Mouse (Mus musculus) effector memory CD4-positive, alpha-beta T cell, adult 5 months (primary cell): Measurements from ENCODE around the gene Usp37. TPM values are rescaled to one million over a fixed set of nuclear protein-coding genes. Genes with fewer than 3 reads are reported as not detected.

Experiments used
- polyA plus RNA-seq: library from polyadenylated mRNA; unstranded; fragments of 100-300 nt; shearing (Covaris generic); gene quantifications from one replicate; pipeline ENCODE4 v1.2.1, GENCODE M21; 2017

Gene Usp37
- 26.6 TPM for polyA plus RNA-seq

DNA sequence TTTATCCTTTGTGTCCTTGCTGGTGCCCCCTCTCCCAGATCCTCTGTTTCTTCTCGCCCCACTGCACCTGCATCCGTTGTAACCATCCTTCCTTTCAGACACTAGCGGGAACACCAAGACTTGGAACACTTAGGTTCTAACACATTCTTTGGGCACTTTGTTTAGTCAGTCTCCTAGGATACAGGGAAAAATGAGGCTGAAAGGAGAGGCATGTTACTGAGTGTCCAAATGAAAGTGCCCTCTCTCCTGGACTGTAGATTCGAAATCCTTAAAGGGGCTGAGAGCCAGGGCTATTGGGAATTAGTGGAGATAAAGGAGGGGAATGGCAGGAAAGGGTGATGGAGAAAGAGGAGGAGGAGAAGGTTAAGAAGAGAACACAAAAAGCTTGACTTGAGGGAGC lies at the start of gene Usp37:
Gene Usp37 (minus strand): TSS at position 101 of the 400 bp plus-strand sequence.

DNA sequence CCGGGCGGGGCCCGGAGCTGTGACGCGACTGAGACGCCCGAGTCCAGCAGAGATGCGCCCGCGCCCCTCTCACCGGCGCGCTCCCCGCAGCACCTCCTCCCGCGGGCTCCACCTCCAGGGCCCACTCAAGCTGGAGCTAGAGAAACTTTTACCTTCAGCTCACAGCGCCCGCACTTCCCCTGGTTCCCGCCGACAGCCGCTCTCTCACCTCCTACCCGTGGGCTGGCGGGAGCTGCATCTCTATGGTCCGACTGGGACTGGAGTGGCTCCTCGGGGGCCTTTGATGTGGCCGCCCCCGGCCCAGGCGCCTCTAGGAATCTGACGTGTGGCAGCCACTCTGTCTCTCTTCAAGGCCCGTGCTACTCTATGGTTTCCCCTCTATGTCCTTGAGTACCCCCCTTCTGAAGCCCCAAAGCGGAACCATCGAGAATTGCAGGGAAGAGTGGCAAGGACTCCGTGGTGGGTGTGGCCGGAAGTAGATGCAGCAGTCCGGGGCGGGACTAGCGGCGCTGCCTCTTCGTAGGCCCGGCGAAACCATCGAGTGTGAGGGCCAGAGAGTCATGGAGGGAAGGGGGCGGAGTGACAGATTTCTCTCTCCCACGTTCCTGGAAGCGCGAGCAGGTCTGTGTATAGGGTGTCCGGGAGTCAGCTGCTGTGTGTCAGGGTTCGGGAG lies 43.8 kb upstream of the Usp37 start, which contains the start of the genes Zfp142 and Bcs1l:
Gene Zfp142 (minus strand): TSS at position 474 of the 673 bp plus-strand sequence.
Gene Bcs1l (plus strand): TSS at position 517 of the 673 bp plus-strand sequence.

DNA sequence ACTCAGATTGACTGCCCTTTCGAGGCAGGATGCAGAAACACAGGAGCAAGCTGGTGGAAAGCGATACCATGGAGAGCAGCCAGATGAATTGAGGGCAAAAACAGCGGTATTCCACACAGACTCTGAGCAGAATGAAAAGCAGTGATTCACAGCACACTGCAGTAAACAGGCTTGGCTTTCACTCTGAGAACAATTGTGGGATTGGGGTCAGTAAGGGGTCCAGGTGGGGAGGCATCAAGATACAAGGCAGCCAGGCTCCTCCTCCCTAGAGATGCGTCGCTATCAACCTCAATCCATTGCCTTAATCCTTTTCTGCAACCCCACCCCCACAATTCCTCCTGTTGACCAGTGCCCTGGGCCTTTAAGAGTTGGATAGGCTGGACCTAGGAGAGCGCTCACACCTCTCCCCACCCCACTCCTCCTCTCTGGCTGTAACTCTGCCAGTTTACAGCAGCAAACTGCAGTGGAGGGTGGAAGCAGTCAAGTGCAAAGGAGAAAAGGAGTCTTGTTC lies 1.6 kb downstream of the Usp37 start, which contains the start of gene Plcd4:
Gene Plcd4 (plus strand): TSS at position 438 of the 511 bp plus-strand sequence.

DNA sequence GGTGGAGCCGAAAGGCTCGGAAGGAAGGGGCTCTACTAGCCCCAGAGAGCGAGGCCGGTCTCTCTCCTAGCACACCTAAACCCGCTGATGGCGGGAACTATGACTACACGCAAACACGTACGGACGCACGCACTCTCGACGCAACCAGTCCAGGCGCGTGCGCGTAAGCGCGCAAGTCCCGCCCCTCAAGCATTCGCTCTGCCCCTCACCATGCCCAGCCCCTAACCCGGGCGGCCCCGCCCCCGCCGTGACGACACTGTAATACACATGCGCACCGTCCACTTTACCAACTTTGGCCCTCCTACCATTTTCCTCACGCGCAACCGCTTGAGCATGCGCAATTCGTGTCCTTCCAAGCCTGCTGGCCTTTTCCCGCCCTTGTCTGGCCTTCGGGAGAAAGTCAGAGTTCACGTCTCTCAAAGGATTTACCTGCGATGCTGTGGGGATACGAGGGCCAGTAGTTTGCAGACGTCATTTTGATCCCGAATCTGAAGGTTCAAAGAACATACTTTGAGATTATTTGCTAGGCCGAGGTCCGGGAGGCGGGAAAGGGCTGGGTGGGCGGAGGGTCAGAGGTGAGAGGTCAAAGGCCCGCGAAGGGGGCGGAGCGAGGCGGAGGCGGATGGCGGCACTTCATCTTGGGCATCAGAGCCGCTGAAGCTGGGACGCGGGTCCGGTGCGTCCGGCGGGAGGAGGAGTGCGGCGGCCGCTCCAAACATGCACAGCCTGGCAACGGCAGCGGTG lies 38.2 kb downstream of the Usp37 start, which contains the start of gene Cnot9:
Gene Cnot9 (plus strand): TSS at position 338 of the 744 bp plus-strand sequence.

DNA sequence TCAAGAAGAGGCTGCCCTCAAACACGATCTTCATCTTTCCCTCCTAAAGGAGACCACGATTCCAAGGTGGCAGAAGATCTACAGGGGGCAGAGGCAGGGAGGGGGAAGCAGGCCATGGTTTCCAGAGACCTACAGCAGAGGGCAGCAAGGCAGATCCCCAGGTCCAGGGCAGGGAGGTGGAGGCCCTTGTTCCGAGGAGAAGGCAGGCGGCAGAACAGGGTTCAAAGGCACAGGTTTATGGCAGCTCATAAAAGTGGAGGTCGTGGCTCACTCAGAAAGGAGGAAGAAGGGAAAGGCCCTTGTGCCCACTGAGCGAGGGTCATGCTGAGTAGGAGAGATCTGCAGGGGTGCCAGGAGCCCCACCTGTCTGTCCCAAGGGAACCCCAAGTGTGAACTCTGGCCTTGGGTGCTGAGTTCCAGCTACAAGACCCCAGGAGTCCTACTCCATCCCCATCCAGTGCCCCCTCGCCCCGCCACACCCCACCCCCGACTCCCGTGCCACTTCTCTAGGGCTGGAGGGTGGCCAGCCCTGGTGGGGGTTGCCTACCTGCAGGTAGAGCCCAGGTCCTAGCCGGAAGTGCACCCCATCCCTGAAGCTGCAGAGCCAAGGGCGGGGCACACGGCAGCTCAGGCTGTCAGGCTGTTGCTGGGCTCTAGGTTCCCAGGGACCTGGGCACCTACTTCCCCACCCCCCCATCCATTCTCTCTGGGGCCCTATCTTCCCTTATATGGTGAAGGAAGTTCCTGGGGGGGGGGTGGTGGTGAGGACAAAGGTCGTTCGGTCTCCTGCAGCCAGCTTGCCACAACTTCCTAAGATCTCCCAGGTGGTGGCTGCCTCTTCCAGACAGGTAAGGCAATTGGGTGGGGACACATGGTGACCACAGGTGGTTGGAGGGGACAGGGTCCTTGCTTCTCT lies 135.2 kb downstream of the Usp37 start, which contains the start of gene Vil1:
Gene Vil1 (plus strand): TSS at position 788 of the 916 bp plus-strand sequence.

DNA sequence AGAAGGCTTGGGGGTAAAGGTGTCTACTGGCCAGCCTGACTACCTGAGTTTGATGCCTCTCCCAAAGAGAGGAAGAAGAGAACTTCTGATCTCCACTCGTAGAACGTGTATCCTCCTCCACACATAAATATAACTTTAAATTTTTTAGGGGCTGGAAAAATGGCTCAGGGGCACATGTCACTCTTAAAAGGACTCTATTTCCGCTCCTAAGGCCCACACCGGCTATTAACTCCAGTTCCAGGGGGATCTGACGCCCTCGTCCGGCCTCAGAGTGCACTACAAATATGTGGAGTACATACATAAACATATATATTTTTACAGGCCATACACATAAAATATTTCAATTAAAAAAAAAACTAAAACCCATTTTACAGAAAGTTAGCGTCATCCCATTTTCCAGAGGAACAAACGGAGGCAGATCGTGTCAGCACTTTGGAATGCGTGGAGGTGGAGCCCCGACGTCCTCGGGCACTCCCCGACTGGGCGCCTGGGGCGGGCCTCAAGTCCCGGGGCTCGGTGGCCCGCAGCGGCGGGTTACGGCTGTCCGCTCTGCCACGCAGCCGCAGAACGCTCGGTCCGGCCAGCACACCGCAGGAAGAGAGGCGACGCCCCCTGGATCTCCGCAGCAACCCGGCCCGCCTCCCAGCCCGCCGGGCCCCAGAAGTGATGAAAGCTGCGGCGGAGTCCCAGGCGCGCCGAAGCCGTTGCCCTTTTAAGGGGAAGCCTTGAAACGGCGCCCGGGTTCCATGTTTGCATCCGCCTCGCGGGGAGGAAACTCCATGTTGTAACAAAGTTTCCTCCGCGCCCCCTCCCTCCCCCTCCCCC lies 152.9 kb downstream of the Usp37 start, which contains the start of gene Ctdsp1:
Gene Ctdsp1 (plus strand): TSS at position 586 of the 825 bp plus-strand sequence.

Other genes starting within 250 kb of the Usp37 start
- 3.3 TPM for gene Tmbim1, start 238.7 kb downstream of the Usp37 start, polyA plus RNA-seq
- gene Catip, start 182.2 kb downstream of the Usp37 start, polyA plus RNA-seq: not detected
- not detected for gene Slc11a1, start 169.1 kb downstream of the Usp37 start, polyA plus RNA-seq
- 4.7 TPM for gene Ctdsp1, start 152.8 kb downstream of the Usp37 start, polyA plus RNA-seq
- 0.11 TPM for gene Vil1, start 134.9 kb downstream of the Usp37 start, polyA plus RNA-seq
- 21.4 TPM for gene Cnot9, start 38.2 kb downstream of the Usp37 start, polyA plus RNA-seq
- 0.79 TPM for gene Plcd4, start 1.4 kb downstream of the Usp37 start, polyA plus RNA-seq
- gene Zfp142, start 44.0 kb upstream of the Usp37 start, polyA plus RNA-seq: 18.4 TPM
- 3.8 TPM for gene Bcs1l, start 44.0 kb upstream of the Usp37 start, polyA plus RNA-seq
- gene Rnf25, start 57.1 kb upstream of the Usp37 start, polyA plus RNA-seq: 18.5 TPM
- gene Stk36, start 57.2 kb upstream of the Usp37 start, polyA plus RNA-seq: 0.09 TPM
- 46.6 TPM for gene Ttll4, start 117.5 kb upstream of the Usp37 start, polyA plus RNA-seq
- not detected for gene Cyp27a1, start 169.3 kb upstream of the Usp37 start, polyA plus RNA-seq
- not detected for gene Prkag3, start 204.9 kb upstream of the Usp37 start, polyA plus RNA-seq
- not detected for gene Wnt6, start 227.6 kb upstream of the Usp37 start, polyA plus RNA-seq
- 2.6 TPM for gene Wnt10a, start 247.2 kb upstream of the Usp37 start, polyA plus RNA-seq